Mouse (Mus musculus) midbrain, embryonic 10.5 days (tissue): ENCODE results near the gene Rsrp1. TPM values are rescaled to one million over a fixed set of nuclear protein-coding genes. Genes with fewer than 3 reads are reported as not detected.

Source experiments
- DNase-seq: peaks from one replicate; pipeline ENCODE4 v3.0.0-alpha.2; 2017; ENCODE audit warnings: low spot score
- H3K27ac ChIP-seq: fragments of 300-500 bp; sonication (generic); replicated peaks from 2 replicates; pipeline ENCODE4 v1.5.1; 2016; ENCODE audit warnings: mild to moderate bottlenecking
- H3K27me3 ChIP-seq: fragments of 300-500 bp; sonication (generic); 2 replicates; pipeline ENCODE4 v1.6.1; 2016; ENCODE audit warnings: low read depth, mild to moderate bottlenecking; ENCODE audit not compliant: poor library complexity, severe bottlenecking
- H3K36me3 ChIP-seq: fragments of 300-500 bp; sonication (generic); 2 replicates; pipeline ENCODE4 v1.6.1; 2016; ENCODE audit warnings: mild to moderate bottlenecking, moderate library complexity
- H3K4me1 ChIP-seq: fragments of 300-500 bp; sonication (generic); 2 replicates; pipeline ENCODE4 v1.6.1; 2016
- H3K4me3 ChIP-seq: fragments of 300-500 bp; sonication (generic); 2 replicates; pipeline ENCODE4 v1.5.1; 2016; ENCODE audit warnings: mild to moderate bottlenecking, moderate library complexity
- H3K9me3 ChIP-seq: fragments of 300-500 bp; sonication (generic); replicated peaks from 2 replicates; pipeline ENCODE4 v1.6.1; 2016; ENCODE audit warnings: mild to moderate bottlenecking
- WGBS: fragments of 180-500 bp; shearing (Covaris S2); methylation state at CpG from one replicate; pipeline ENCODE4 v1.1.7; 2016; 5-methylcytosine and 5-hydroxymethylcytosine counted together
- polyA plus RNA-seq: library from polyadenylated mRNA; unstranded; fragments of >200 nt; fragmentation: Nextera tagmentation; extraction: Ambion mirVana; gene quantifications from 2 replicates; pipeline ENCODE4 v1.2.1, GENCODE M21; 2016

The Rsrp1 gene
- polyA plus RNA-seq, 1 experiment from 2014 or later = 320 TPM

- H3K4me1 ChIP-seq = peaks cover 34% of the 10 kb centered on the region
- no peak for DNase-seq
- H3K36me3 ChIP-seq = peaks cover 46% of the 10 kb centered on the region
- no peak overlapping the region for H3K27ac ChIP-seq
- H3K27me3 ChIP-seq = no peaks in the 10 kb centered on the region
- no peaks in the 10 kb centered on the region for H3K9me3 ChIP-seq
- H3K4me3 ChIP-seq = peak overlapping the region; percentile 98
- WGBS = 90% methylated on average over 8 of the region's 8 CpGs
These were observed 1.8 kb downstream of the Rsrp1 start for GRCm38 (mm10) chr4:134925206-134925605.

- 78% methylated on average over 5 of the region's 5 CpGs for WGBS
- no peak for DNase-seq
These were observed 4.5 kb downstream of the Rsrp1 start for GRCm38 (mm10) chr4:134927815-134928463.

GRCm38 (mm10) chr4:134928464-134928836 lies 5.1 kb downstream of the Rsrp1 start:
- DNase-seq = no peak
- Histone ChIP-seq H3K27ac (no peak overlapping the region), H3K4me1 (peaks cover 41% of the 10 kb centered on the region), H3K4me3 (no peak overlapping the region), H3K36me3 (peaks cover 60% of the 10 kb centered on the region), H3K27me3 (no peaks in the 10 kb centered on the region), H3K9me3 (no peaks in the 10 kb centered on the region)
- WGBS = 79% methylated on average over 1 of the region's 1 CpGs

More at GRCm38 (mm10) chr4:134927815-134928463, 4.5 kb downstream of the Rsrp1 start:
- no peak overlapping the region for H3K27ac ChIP-seq
- H3K9me3 ChIP-seq = no peaks in the 10 kb centered on the region
- no peak overlapping the region for H3K4me3 ChIP-seq
- no peaks in the 10 kb centered on the region for H3K27me3 ChIP-seq
- H3K4me1 ChIP-seq = peaks cover 42% of the 10 kb centered on the region
- peaks cover 54% of the 10 kb centered on the region for H3K36me3 ChIP-seq

GRCm38 (mm10) chr4:134929536-134929935 lies 6.1 kb downstream of the Rsrp1 start:
- H3K9me3 ChIP-seq = no peaks in the 10 kb centered on the region
- no peaks in the 10 kb centered on the region for H3K27me3 ChIP-seq
- WGBS = 82% methylated on average over 4 of the region's 4 CpGs
- H3K4me1 ChIP-seq = peaks cover 35% of the 10 kb centered on the region
- H3K36me3 ChIP-seq = peaks cover 70% of the 10 kb centered on the region
- H3K4me3 ChIP-seq = no peak overlapping the region
- H3K27ac ChIP-seq = no peak overlapping the region
- DNase-seq = no peak

GRCm38 (mm10) chr4:134930190-134930589 lies 6.8 kb downstream of the Rsrp1 start:
- no peaks in the 10 kb centered on the region for H3K27me3 ChIP-seq
- no peaks in the 10 kb centered on the region for H3K9me3 ChIP-seq
- no peak for DNase-seq
- H3K4me3 ChIP-seq = peak overlapping the region; percentile 80
- 0 out of 2 replicates have a peak overlapping the region, but pooled peaks have one; percentile 85 for H3K27ac ChIP-seq
- H3K4me1 ChIP-seq = peaks cover 28% of the 10 kb centered on the region
- WGBS = 28% methylated on average over 9 of the region's 9 CpGs
- peaks cover 71% of the 10 kb centered on the region for H3K36me3 ChIP-seq

- DNase-seq = peak; percentile 97
- peak within 1 kb of the TSS; percentile 85 for H3K27ac ChIP-seq
These were observed 7.5 kb downstream of the Rsrp1 start, which contains the start of gene Syf2 for GRCm38 (mm10) chr4:134930684-134931481. Syf2 (plus strand) TSS chr4:134930898.

GRCm38 (mm10) chr4:134937240-134938176 lies 14.1 kb downstream of the Rsrp1 start:
- Histone ChIP-seq H3K27ac (no peak overlapping the region), H3K27me3 (0 out of 2 replicates have a peak, but pooled peaks cover 5% of the 10 kb centered on the region), H3K9me3 (no peaks in the 10 kb centered on the region), H3K4me1 (no peaks in the 10 kb centered on the region; the same call in 1 of the 2 replicates), H3K36me3 (peaks cover 53% of the 10 kb centered on the region), H3K4me3 (no peak overlapping the region)
- whole genome bisulfite sequencing = 86% methylated on average over 17 of the region's 17 CpGs
- no peak for DNase-seq

More at GRCm38 (mm10) chr4:134930684-134931481, 7.5 kb downstream of the Rsrp1 start, which contains the start of gene Syf2:
- H3K4me3 ChIP-seq = peak within 1 kb of the TSS; percentile 80
- H3K4me1 ChIP-seq = peaks cover 22% of the 10 kb centered on the region
- H3K36me3 ChIP-seq = peaks cover 71% of the 10 kb centered on the region
- H3K9me3 ChIP-seq = no peaks in the 10 kb centered on the region
- WGBS = under 1% methylated on average over 68 of the region's 68 CpGs
- H3K27me3 ChIP-seq = no peaks in the 10 kb centered on the region

GRCm38 (mm10) chr4:134939900-134940299 lies 16.5 kb downstream of the Rsrp1 start:
- Histone ChIP-seq H3K27ac (no peak overlapping the region), H3K36me3 (peaks cover 30% of the 10 kb centered on the region), H3K9me3 (no peaks in the 10 kb centered on the region), H3K4me3 (no peak overlapping the region), H3K27me3 (peaks cover 28% of the 10 kb centered on the region), H3K4me1 (no peaks in the 10 kb centered on the region; the same call in 1 of the 2 replicates)
- no peak for DNase-seq
- WGBS = 72% methylated on average over 9 of the region's 9 CpGs

- H3K4me3 ChIP-seq = no peak overlapping the region
- 57% methylated on average over 27 of the region's 27 CpGs for WGBS
These were observed 20.6 kb downstream of the Rsrp1 start for GRCm38 (mm10) chr4:134943758-134944538.

GRCm38 (mm10) chr4:134946024-134946744 lies 22.8 kb downstream of the Rsrp1 start:
- H3K4me1 ChIP-seq = peaks cover 11% of the 10 kb centered on the region
- peak overlapping the region; percentile 37 for H3K4me3 ChIP-seq
- H3K36me3 ChIP-seq = no peaks in the 10 kb centered on the region
- peak; percentile 78 for DNase-seq
- H3K9me3 ChIP-seq = no peaks in the 10 kb centered on the region
- 22% methylated on average over 17 of the region's 17 CpGs for WGBS
- peak overlapping the region; percentile 34; the same call in 1 of the 2 replicates for H3K27ac ChIP-seq
- H3K27me3 ChIP-seq = peaks cover 35% of the 10 kb centered on the region

More at GRCm38 (mm10) chr4:134943758-134944538, 20.6 kb downstream of the Rsrp1 start:
- no peak overlapping the region for H3K27ac ChIP-seq
- H3K27me3 ChIP-seq = peaks cover 35% of the 10 kb centered on the region
- peaks cover 5% of the 10 kb centered on the region for H3K4me1 ChIP-seq
- DNase-seq = no peak
- no peaks in the 10 kb centered on the region for H3K9me3 ChIP-seq
- H3K36me3 ChIP-seq = no peaks in the 10 kb centered on the region

GRCm38 (mm10) chr4:134950518-134951091 lies 27.2 kb downstream of the Rsrp1 start:
- Histone ChIP-seq H3K27me3 (peaks cover 23% of the 10 kb centered on the region), H3K36me3 (no peaks in the 10 kb centered on the region), H3K27ac (peak overlapping the region; percentile 43), H3K4me1 (peaks cover 26% of the 10 kb centered on the region), H3K9me3 (no peaks in the 10 kb centered on the region), H3K4me3 (no peak overlapping the region)
- 38% methylated on average over 11 of the region's 11 CpGs for WGBS
- peak; percentile 47 for DNase-seq
